Mouse (Mus musculus): Measurements from ENCODE around the gene Daam1.

Daam1 gene

DNA sequence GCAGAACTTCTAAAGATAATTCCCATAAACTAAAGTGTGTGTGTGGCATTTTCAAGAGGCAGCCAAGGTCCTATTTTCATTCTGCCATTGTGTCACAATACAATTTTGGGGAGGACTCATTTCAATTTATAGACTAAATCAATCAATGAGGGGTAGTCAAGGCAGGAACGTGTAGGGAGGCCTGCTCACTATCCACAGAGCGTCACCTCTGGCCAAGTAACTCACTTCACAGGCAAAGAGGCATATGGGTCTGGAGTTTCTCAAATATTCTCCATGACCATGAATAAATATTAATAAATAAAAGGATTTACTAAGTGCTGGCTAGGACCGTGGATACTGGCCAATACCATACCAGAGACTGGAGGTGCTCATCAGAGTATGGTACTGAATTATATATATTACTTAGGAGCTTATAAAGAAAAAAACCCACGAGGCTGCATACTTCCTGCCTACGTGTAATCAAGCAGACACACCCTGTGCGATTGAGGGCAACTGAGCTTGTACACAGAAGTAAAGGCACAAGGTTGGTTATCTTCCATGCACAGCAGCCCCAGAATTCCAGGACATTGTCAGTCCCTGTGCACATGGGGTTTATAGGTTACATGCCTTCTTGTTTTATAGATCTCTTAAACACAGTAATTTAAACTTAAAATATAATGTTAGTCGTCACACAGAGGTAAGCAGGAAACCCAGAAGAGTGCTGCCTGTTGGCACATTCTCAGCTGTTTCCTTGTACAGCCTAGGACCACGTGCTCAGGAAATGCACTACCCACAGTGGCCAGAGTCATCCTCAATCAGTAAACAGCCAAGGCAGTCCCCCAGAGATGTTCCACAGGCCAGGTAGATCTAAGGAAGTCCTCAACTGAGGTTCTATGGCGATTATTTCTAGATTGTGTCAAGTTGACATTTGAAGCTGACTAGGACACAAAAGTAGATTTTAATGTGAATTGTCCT, 101.8 kb downstream of the Daam1 start:
- no peak for DNase-seq (ENCODE audit: low spot score in 2 of 2)

DNA sequence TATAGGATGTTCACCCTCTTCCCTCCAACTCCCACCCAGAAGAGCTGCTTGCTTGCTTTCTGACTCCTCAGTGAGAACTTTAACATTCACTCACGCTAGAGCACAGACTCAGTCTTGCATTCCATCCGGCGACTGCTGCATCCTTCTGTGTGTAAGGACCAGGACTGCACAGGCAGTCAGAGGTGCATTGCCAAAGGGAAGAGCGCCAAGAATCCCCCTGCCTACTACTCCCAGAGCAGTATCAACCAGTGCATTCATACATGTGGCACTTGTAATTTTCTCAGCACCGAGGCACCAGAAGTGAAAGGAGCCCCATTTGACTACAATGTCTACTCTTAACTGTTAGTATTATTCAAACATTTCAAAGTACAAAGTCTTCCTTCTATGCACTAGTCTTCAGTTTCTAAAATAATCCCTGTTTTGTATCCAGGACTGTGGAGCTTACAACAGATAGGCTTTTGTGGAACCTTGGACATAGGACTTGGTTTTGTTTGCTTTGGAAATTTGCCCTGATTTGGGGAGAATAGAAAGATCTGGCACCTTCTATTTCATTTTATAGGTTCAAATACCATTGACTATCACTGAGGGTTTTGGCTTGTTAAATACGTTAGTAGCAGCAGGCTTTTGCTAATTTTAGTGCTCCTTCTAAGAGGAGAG, 103.2 kb downstream of the Daam1 start:
- no peak for DNase-seq (ENCODE audit: low spot score in 2 of 2)

DNA sequence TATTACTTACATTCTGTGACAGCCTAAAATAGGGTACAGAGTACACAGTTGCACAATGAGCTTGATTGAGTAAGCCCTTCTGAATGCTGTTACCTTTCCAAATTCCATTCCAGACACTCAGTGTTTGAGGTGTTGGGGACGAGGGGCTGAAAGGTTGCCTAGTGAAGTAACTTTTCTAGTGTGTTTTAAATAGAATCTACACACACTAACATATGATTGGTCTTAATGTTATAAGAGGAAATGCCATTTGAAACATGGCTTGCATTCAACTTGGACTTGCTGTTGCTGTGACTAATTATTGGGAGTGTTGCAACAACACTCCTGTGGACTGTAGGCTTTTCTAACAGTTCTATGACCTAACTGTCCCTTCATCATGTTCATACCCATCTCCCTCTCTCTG, 105.8 kb downstream of the Daam1 start:
- no peak for DNase-seq (ENCODE audit: low spot score in 2 of 2)

DNA sequence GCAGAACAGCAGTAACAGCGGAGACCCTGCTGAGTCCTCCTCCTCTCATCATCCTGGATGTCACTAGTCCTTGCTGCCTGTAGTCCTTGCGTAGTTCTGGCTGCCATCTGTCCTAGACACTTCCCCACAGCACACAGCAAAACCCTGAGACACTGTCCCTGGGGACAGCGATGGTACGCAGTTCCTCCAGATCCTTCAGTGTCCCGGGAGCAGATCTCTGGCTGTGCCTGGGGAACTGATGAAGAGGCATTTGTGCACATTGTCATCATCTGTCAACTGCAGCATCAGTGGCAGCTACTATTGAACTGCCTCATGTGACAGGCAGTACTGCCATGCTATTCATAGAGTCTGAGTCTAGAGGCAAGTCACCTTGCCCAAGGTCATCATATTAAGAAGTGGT, 107.6 kb downstream of the Daam1 start:
- no peak for DNase-seq (ENCODE audit: low spot score in 2 of 2)

DNA sequence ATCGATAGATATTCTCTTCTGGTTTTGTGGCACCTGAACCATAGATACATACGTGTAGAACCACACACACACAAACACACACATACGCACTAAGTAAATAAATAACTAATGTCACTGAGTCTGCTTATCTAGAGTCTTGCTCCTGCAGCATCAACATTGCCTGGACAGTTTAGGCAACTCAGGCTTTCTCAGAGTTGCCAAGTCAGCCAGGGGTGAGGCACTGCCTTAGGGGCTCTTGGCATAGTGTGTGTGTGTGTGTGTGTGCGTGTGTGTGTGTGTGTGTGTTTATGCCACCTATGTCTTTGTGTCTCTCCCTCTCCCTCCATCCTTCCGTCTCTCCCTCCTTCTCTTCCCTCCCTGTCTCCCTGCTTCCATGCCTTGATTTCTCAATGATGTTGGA, 110.4 kb downstream of the Daam1 start:
- DNase-seq (ENCODE audit: low spot score in 2 of 2) = no peak

DNA sequence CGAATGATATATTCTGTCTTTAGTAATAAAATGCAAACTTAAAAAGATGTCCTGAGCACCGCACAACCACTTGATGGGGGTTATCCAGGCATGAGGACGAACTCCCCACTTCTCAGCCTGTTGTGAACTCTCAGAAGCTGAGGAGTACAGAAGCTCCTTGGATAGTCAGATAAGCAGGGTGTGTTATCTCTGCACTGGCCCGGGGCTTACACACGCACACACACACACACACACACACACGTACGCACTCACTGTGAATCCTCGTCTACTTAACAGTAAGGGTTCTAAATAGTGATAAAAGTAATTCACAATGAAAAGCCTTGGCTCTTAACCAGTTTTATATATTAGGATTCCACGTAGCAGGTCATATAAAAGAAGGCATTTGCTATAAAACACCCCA, 112.2 kb downstream of the Daam1 start:
- DNase-seq (ENCODE audit: low spot score in 2 of 2) = no peak

DNA sequence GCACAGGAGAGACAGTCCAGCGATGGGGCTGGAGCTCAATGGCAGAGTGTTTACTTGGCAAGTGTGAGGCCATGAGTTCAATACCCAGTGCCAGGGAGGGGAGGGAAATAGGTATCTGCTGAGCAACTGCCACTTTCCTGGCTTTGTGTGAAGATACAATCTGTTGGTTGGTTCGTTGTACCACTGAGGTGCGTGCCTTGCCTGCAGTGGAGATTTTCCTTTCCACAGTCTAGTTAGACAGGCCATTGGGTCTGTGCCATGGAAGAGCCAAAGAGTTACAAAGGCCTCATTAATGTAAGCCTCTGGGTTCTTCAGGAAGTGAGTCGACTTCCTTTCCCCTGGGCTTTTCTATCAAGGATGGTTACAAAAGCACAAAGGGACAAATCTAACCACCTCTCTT, 112.8 kb downstream of the Daam1 start:
- no peak for DNase-seq (ENCODE audit: low spot score in 2 of 2)

DNA sequence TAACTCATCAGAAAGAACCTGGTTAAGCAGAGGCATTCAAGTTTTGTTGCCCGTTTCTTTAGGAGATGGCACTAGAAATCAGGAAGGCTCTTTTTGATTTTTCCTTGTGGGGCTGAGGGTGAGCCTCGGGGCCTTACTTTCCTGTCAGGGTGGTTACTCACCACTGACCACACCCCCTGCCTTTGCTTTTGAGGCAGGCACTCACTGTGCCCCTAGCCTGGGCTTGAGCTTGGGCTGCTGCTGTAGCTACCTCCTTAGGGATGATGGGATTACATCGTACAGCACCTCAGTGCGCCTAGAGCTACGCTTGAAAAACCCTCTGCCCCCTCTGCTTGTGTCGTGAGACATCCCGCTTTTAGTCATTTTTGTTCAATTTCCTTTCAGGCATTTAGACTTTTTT, 115.0 kb downstream of the Daam1 start:
- no peak for DNase-seq (ENCODE audit: low spot score in 2 of 2)

DNA sequence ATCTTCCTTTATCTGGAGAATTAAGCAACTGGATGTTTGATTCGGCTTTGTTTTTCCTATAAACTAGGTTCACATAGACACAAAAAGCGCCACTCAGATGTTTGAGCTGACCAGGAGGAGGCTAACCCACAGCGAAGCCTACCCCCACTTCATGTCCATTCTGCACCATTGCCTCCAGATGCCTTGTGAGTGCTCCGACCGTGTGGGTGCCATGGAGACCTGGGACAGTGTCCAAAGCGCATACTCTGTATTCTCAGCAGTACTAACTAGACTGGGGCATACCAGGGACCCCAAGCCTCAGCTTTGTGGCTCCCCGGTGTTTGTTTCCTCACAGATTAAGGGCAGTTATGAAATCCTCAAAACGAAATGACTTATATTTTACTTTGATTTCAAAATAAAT, 115.6 kb downstream of the Daam1 start:
- no peak for DNase-seq (ENCODE audit: low spot score in 2 of 2)

DNA sequence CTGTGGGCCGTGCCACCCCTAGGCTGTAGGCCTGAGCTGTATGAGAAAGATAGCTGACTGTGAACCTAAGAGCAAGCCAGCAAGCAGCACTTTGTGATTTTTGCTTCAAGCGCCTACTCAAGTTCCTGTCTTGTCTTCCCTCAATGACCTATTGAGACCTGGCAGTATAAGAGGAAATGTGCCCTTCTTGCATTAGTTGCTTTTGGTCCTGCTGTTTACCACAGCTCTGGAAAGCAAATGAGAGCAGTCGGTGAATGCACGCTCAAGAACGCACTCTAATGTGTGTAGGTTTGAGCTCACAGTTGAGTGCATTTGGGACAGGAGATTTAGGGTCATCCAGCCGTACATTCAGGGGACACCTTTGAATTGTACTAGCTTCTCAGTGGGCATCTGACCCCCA, 118.1 kb downstream of the Daam1 start:
- no peak for DNase-seq (ENCODE audit: low spot score in 2 of 2)

DNA sequence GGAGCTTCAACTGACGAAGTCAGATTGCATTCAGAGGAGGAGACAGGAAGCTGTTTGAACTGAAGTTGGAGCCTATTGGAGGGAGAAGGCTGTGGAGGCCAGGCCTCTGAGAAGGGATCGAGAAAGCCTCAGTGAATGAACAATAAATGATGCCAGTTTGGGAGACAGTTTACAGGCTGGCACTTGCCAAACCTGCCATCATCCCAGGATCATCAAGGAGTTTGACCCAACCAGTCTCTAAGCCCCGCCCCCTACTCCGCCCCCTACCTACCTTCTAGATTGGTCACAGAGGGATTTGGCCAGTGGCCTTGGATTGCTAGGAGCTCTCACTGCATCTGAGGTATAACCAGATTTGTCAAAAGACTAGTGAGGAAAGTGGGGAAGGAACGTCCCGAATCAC, 118.7 kb downstream of the Daam1 start:
- DNase-seq (ENCODE audit: low spot score in 2 of 2) = no peak

DNA sequence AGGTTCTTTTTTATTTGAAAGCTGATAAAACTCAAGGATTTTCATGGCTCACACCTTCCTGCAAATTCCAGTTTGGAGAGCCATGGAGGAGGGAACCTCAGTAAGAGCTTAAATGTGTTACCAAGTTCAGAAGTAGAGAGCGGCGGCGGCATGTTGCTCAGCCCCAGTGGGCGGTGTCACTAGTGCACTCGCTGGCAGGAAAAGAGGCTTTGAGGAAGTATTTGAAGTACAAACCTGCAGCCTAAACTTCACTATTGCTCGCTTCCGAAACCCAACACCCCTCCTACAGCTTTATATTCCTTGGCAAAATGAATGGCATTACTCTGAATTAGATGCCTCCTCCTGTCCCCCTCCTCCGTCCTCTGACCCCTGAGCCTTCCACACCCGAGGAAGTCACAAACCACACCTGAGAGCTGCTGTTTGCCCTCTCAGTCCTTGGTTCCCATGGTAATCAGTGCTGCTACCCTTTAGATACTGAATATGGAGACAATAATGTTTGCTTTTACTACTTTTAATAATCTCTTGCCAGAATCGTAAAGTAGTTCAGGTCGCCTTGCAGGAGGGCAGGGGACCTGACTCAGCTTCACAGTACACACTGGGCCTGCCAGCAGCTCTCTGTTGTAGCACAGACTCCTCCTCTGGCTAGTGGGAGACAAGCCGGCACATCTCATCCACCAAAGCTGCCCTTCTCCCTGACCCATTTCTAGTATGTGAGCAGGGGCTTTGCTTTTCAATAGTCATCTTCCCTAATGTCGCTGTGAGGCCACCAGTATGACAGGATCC, 119.4 kb downstream of the Daam1 start:
- no peak for DNase-seq (ENCODE audit: low spot score in 2 of 2)

DNA sequence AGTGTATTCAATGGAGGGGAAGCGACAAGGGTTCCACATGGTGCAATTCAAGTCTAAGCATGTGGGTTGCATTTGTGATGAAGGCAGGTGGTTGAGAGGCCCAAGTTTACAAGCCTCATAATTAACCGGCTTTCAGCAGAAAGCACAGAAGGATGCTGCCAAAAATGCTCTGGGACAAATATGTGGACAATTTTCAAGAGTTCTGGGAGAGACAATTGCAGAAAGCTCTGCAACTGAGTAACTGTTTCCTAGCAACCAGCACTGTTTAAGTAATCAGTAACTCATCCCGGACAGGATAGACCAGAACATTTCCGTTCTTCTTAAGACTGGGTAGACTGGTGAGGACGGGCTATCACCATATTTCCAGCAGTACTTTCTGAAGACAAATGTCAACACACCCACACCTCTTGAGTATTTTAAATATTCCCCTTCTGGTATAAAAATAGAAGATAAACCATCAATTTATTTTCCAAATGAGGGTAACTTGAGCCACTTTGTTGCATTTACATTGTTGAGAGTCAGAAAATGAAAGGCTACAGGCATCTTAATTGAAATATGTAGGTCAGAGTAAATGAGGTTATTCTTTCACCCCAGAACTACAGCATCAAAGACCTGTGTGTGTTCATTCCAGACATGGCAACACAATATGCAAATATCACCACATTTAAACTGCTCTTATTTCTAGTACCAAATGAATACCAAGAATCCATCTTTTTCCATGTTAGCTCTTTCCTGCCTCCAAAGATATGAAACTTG, 123.5 kb downstream of the Daam1 start:
- DNase-seq (ENCODE audit: low spot score in 2 of 2) = peak in 1 of 2 experiments; percentile 51

DNA sequence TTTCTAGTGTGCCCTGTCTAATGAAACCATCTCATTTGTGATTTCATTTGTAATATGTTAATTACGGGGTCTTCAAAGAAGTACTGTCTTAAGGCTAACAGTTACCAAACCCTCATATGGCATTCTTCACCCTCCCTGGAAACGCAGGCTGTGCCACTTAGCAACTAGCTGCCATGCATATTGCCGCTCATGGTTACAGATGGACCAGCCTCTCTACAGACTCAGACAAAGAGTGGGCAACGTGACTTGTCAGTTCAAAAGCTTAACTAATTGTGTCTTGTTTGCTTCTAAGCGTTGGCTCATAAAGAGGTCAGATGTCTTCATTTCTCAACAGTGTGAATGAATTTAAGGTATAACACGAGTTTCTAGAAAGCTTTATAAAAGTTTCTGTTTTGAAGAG, 126.1 kb downstream of the Daam1 start:
- DNase-seq (ENCODE audit: low spot score in 2 of 2) = no peak

DNA sequence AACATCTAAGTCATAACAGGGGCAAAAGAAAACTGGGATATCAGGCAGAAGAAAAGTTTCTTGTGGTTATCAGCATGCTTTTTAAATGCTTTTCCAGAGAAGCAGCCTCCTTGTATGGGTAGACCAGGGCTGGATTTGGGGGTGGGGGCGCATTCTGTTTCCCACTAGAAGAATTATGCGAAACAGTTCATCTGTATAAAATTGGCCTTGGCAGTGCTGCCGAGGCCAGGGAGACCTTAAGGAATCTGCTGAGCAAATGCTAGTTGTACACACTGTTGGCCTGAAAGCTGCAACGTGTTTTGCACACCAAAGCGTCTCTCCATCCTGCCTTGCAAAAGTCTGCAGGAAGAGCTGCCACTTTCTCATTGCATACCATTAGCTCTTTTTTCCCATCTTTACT, 126.6 kb downstream of the Daam1 start:
- peak in 1 of 2 experiments; percentile 27 for DNase-seq (ENCODE audit: low spot score in 2 of 2)

DNA sequence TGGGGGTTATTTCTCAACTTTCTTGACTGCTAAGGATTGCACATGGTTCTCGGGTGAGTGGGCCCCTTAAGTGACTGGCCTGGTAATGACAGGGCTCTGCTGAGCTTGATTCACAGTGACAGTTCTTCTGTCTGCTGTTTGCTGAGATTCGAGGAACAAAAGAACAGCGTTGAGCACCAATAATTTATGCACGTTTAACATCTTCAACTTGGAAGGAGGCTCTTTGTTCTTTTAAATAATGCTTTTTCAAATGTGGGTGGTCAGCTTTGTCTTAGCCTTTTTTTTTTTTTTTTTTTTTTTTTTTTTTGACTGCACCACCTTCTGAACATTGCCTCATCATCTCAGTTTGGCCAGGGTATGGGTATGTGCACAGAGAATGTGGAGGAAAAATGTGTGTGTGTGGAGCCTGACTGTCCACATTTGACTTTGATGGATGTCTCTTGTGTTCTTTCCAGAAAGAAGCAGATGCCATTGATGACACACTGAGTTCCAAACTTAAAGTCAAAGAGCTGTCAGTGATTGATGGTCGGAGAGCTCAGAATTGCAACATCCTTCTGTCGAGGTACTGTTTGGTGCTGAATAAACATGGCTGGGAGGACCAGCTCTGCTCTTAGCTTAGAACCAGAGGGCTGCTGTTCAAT, 128.6 kb downstream of the Daam1 start:
- no peak for DNase-seq (ENCODE audit: low spot score in 2 of 2)

DNA sequence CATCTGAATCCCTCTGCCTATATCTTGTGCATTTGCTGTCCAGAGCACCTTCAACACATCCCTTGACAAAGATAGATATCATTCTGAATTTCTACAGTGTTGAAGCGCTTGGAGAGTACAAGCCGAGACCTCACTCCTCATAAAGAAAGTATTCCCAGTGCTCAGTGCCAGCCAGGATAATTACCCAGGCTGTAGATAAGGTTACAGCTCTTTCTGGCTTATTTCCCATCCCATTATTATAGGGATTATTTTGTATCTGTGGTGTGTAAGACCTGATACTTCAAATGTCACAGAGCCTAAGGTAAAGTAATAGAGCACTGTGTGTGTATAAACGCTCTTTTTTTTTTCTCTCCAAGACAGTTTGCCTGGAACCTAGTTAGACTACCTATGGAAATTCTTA, 130.8 kb downstream of the Daam1 start:
- no peak for DNase-seq (ENCODE audit: low spot score in 2 of 2)

DNA sequence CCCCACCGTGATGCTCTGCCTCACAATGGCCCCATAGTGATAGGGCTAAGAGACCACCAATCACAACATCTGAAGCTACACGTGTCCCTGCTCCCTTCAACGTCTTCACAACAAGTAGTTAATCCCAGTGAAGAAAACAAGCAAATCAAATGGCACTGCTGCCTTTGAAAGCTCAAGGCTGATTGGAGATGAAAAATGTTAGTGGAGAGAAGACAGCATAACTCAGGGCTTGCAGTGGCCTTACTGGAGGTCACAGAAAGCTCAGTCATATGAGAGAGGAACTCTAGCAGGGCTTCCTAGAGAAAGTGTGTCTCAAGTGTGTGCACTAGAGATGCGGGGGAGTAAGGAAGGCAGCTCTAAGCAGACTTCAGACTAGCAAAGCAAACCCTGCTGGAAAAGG, 131.7 kb downstream of the Daam1 start:
- DNase-seq (ENCODE audit: low spot score in 2 of 2) = no peak

DNA sequence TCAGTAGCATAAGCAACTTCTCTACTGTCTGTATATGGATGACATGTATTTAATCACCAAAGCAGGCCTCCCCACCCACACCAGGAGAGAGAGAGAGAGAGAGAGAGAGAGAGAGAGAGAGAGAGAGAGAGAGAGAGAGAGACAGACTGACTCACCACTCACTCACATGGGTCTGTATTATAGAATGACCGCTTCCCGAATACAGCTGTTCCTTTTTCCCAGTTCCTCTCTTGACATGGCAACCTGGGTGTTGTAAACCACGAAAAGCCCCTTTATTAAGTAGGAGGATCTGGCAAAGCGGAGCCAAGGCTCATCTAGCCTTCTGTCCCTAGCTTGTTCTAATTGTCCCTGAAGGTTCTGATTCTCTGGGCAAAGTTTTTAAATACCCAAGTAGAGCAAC, 137.7 kb downstream of the Daam1 start:
- DNase-seq (ENCODE audit: low spot score in 2 of 2) = no peak

DNA sequence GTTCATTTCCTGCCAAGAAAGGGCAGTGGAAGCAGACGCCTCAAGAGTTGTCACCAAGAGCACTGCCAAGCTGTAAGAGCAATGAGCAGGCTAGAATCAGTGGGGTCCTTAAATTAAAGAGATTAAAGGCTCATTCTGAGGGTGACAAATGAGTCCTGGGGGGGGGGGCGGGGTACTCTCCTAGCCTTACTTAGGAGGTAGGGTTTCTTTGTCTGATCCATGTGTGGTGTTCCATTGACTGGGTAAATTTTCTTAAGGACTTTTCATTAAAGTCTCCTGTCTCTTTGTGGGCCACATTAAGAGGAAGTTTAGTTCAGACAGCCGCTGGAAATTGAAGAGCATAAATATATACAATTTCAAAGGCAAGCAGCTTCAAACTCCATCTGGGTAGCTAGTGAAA, 138.1 kb downstream of the Daam1 start:
- DNase-seq (ENCODE audit: low spot score in 2 of 2) = no peak

DNA sequence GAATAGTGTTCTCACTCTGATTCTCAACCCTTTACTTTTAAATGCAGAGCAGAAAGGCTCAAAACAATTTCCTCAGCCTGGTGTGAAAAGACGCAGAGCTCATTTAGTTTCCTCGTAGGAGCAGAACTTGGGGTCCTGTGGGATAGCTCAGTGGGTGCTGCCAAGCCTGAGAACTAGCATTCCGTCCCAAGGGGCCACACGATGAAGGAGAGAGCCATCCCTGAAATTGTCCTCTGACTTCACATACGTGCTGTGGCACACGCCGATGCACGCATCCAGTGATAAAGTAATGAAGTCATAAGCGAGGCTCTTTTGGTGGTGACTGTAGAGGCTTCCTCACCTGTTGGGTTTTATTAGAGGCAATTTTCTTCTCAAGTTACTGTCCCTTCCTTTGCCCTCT, 138.6 kb downstream of the Daam1 start:
- DNase-seq (ENCODE audit: low spot score in 2 of 2) = no peak
